Mouse (Mus musculus) heart, adult 11 months (tissue): ENCODE data around the gene Rpp25l.
"Not testable (repeated sequence)": the region's sequence is repeated elsewhere in the genome, so short reads cannot be mapped to it uniquely, and the experiment has no call there.

Experiments
- DNase-seq: peaks from one replicate; pipeline ENCODE4 v3.0.0; 2022

Gene Rpp25l

GRCm38 (mm10) chr4:41696452-41696851, 16.9 kb downstream of the Rpp25l start:
- DNase-seq = not testable (repeated sequence)

GRCm38 (mm10) chr4:41695800-41696199, 17.5 kb downstream of the Rpp25l start:
- DNase-seq = not testable (repeated sequence)

- DNase-seq = not testable (repeated sequence)
These were observed 19.8 kb downstream of the Rpp25l start for GRCm38 (mm10) chr4:41693511-41693910.

GRCm38 (mm10) chr4:41690014-41690413, 23.3 kb downstream of the Rpp25l start:
- DNase-seq = not testable (repeated sequence)

GRCm38 (mm10) chr4:41688562-41688961, 24.8 kb downstream of the Rpp25l start:
- DNase-seq = not testable (repeated sequence)

- DNase-seq = not testable (repeated sequence)
These were observed 27.3 kb downstream of the Rpp25l start for GRCm38 (mm10) chr4:41685882-41686492.

- DNase-seq = peak; percentile 86
These were observed 28.3 kb downstream of the Rpp25l start for GRCm38 (mm10) chr4:41684931-41685453.

- DNase-seq = peak; percentile 88
These were observed 29.0 kb downstream of the Rpp25l start for GRCm38 (mm10) chr4:41684131-41684930.

- DNase-seq = peak; percentile 91
These were observed 30.0 kb downstream of the Rpp25l start for GRCm38 (mm10) chr4:41683303-41683702.

- DNase-seq = no peak
These were observed 30.5 kb downstream of the Rpp25l start for GRCm38 (mm10) chr4:41682789-41683188.

- DNase-seq = peak; percentile 85
These were observed 31.4 kb downstream of the Rpp25l start for GRCm38 (mm10) chr4:41681947-41682346.

- no peak for DNase-seq
These were observed 32.2 kb downstream of the Rpp25l start for GRCm38 (mm10) chr4:41681176-41681575.

- DNase-seq = peak; percentile 83
These were observed 34.0 kb downstream of the Rpp25l start for GRCm38 (mm10) chr4:41679291-41679690.

GRCm38 (mm10) chr4:41678863-41679262, 34.5 kb downstream of the Rpp25l start:
- DNase-seq = no peak

- peak; percentile 93 for DNase-seq
These were observed 36.2 kb downstream of the Rpp25l start for GRCm38 (mm10) chr4:41677006-41677629.

- DNase-seq = peak; percentile 92
These were observed 36.9 kb downstream of the Rpp25l start for GRCm38 (mm10) chr4:41676248-41677005.

GRCm38 (mm10) chr4:41673186-41673585, 40.1 kb downstream of the Rpp25l start:
- DNase-seq = peak; percentile 90

GRCm38 (mm10) chr4:41672522-41672963, 40.8 kb downstream of the Rpp25l start:
- no peak for DNase-seq

- DNase-seq = peak; percentile 86
These were observed 41.3 kb downstream of the Rpp25l start for GRCm38 (mm10) chr4:41671963-41672480.

- no peak for DNase-seq
These were observed 41.8 kb downstream of the Rpp25l start for GRCm38 (mm10) chr4:41671500-41671899.

- DNase-seq = no peak
These were observed 42.5 kb downstream of the Rpp25l start for GRCm38 (mm10) chr4:41670836-41671235.

- no peak for DNase-seq
These were observed 46.7 kb downstream of the Rpp25l start for GRCm38 (mm10) chr4:41666646-41667045.
